Mouse (Mus musculus): Measurements from ENCODE around the gene Ccp110. TPM values are rescaled to one million over a fixed set of nuclear protein-coding genes. Genes with fewer than 3 reads are reported as not detected.

Gene Ccp110
- polyA plus RNA-seq, 1 experiment: 2.5 TPM

DNA sequence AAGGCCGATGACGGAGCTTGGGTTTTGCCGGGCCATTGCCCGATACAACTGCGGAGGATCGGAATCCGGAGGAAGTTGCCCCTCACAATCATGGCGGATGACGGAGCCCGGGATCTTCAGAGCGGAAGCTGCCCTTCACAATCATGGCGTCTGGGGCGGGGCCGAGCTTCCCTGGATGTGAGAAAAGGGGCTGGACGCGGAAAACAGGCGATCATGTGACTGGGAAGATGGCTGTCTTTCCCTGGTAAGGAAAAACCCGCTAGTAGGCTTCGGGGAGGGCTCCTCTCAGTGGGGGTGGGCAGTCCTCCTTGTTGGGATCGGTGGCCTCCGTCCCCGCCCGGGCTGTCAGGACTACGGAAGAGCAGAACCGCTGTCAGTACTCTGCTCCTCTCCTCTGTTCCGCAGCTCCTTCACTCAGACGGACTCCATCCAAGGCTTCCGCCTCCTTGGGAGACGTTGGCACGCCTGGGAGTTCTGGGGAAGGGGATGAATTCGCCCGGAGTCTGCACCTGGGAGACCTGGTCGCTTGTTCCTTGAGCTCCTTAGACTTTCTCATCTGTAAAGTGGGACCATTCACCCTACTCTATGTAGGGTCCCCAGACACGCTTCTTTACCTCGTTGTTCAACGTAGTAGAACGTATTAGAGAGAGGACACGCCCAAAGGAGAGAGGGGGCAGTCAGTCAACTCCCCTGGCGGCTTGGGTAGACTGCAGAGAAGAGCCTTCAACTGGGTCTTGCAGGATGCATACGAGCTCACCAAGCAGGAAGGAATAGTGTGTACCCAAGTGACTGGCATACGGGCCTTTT is 28.4 kb downstream of the Ccp110 start:
- no peaks in the 10 kb centered on the region for H3K27me3 ChIP-seq (replicated peaks; ENCODE audit: control insufficient read depth, insufficient read depth, low read length)
- H3K4me1 ChIP-seq (ENCODE audit: control insufficient read depth, insufficient read depth, low read length): peaks cover 6% of the 10 kb centered on the region; the same call in 1 of the 2 replicates
- peak overlapping the region; percentile 96 for H3K4me3 ChIP-seq (ENCODE audit: insufficient read depth, low read depth, low read length)
- WGBS: 2% methylated on average over 41 of the region's 41 CpGs
- no peaks in the 10 kb centered on the region for H3K36me3 ChIP-seq (ENCODE audit: control insufficient read depth, insufficient read depth, low read length)
- TF ChIP-seq POLR2A (IDR thresholded peaks at IDR 0.05; ENCODE audit: low read depth, low read length) (peak; percentile 8), CTCF (conservative IDR thresholded peaks at IDR 0.05; ENCODE audit: insufficient read depth, insufficient read length, low read depth, low read length) (no peak)
- peak; percentile 98 for DNase-seq
- H3K27ac ChIP-seq (ENCODE audit: insufficient read depth, low read depth, low read length): peak overlapping the region; percentile 57; the same call in 1 of the 2 replicates

- no peak for DNase-seq
- Histone ChIP-seq H3K4me1 (ENCODE audit: control insufficient read depth, insufficient read depth, low read length) (peaks cover 6% of the 10 kb centered on the region; the same call in 1 of the 2 replicates), H3K4me3 (ENCODE audit: insufficient read depth, low read depth, low read length) (no peak overlapping the region), H3K27me3 (replicated peaks; ENCODE audit: control insufficient read depth, insufficient read depth, low read length) (no peaks in the 10 kb centered on the region), H3K27ac (ENCODE audit: insufficient read depth, low read depth, low read length) (no peak overlapping the region), H3K36me3 (ENCODE audit: control insufficient read depth, insufficient read depth, low read length) (no peaks in the 10 kb centered on the region)
- 89% methylated on average over 6 of the region's 6 CpGs for WGBS
- TF ChIP-seq POLR2A (IDR thresholded peaks at IDR 0.05; ENCODE audit: low read depth, low read length): no peak
- no peak for TF ChIP-seq CTCF (conservative IDR thresholded peaks at IDR 0.05; ENCODE audit: insufficient read depth, insufficient read length, low read depth, low read length)
Measured at GRCm38 (mm10) chr7:118742278-118742677, 29.9 kb downstream of the Ccp110 start.

- Histone ChIP-seq H3K4me3 (ENCODE audit: insufficient read depth, low read depth, low read length) (no peak overlapping the region), H3K4me1 (ENCODE audit: control insufficient read depth, insufficient read depth, low read length) (peaks cover 6% of the 10 kb centered on the region; the same call in 1 of the 2 replicates), H3K27me3 (replicated peaks; ENCODE audit: control insufficient read depth, insufficient read depth, low read length) (no peaks in the 10 kb centered on the region), H3K36me3 (ENCODE audit: control insufficient read depth, insufficient read depth, low read length) (peaks cover 3% of the 10 kb centered on the region; the same call in 1 of the 2 replicates), H3K27ac (ENCODE audit: insufficient read depth, low read depth, low read length) (no peak overlapping the region)
- TF ChIP-seq POLR2A (IDR thresholded peaks at IDR 0.05; ENCODE audit: low read depth, low read length) (no peak), CTCF (conservative IDR thresholded peaks at IDR 0.05; ENCODE audit: insufficient read depth, insufficient read length, low read depth, low read length) (no peak)
- DNase-seq: no peak
- WGBS: 92% methylated on average over 5 of the region's 5 CpGs
Measured at GRCm38 (mm10) chr7:118744766-118745165, 32.4 kb downstream of the Ccp110 start.

DNA sequence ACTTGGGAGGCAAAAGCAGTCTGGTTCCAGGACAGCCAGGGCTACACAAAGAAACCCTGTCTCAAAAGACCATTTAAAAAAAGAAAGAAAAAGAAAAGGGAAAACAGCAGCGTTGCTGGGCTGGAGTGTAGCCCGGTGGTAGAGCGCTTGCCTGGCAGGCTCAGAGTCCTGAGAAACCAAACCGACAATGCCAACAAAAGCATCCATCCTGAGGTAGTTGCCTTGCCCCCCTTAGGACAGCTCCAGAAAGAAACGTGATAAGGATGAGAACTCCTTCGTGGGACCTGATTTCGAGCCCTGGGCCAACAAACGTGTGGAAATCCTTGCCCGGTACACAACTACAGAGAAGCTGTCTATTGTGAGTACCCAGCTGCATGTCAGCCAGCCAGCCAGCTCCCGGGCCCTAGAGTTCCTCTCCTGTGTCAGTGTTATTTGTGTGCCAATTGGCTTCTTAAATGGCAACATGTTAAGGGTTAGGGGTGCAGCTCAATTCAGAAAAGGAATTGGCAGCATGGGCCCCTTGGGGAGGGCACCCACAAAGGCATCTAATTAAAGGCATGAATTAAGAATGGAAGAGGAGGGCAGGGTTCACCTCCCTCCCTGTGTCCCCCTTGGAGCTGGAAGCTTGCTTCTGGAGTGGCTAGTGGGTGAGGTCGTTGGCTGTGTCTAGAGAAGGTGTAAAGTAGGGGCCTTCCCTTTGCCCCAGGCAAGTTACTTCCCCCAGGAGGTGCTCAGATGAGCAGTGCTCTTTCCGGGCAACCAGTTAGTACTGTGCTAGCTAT is 35.7 kb downstream of the Ccp110 start:
- Histone ChIP-seq H3K4me1 (ENCODE audit: control insufficient read depth, insufficient read depth, low read length) (no peaks in the 10 kb centered on the region), H3K27ac (ENCODE audit: insufficient read depth, low read depth, low read length) (no peak overlapping the region), H3K4me3 (ENCODE audit: insufficient read depth, low read depth, low read length) (no peak overlapping the region), H3K27me3 (replicated peaks; ENCODE audit: control insufficient read depth, insufficient read depth, low read length) (no peaks in the 10 kb centered on the region), H3K36me3 (ENCODE audit: control insufficient read depth, insufficient read depth, low read length) (peaks cover 3% of the 10 kb centered on the region; the same call in 1 of the 2 replicates)
- no peak for DNase-seq
- WGBS: 88% methylated on average over 12 of the region's 12 CpGs
- TF ChIP-seq POLR2A (IDR thresholded peaks at IDR 0.05; ENCODE audit: low read depth, low read length) (no peak), CTCF (conservative IDR thresholded peaks at IDR 0.05; ENCODE audit: insufficient read depth, insufficient read length, low read depth, low read length) (no peak)

- Histone ChIP-seq H3K4me3 (ENCODE audit: insufficient read depth, low read depth, low read length) (no peak overlapping the region), H3K27ac (ENCODE audit: insufficient read depth, low read depth, low read length) (no peak overlapping the region), H3K36me3 (ENCODE audit: control insufficient read depth, insufficient read depth, low read length) (peaks cover 3% of the 10 kb centered on the region), H3K4me1 (ENCODE audit: control insufficient read depth, insufficient read depth, low read length) (no peaks in the 10 kb centered on the region), H3K27me3 (replicated peaks; ENCODE audit: control insufficient read depth, insufficient read depth, low read length) (no peaks in the 10 kb centered on the region)
- no peak for DNase-seq
- WGBS: 68% methylated on average over 8 of the region's 8 CpGs
- TF ChIP-seq POLR2A (IDR thresholded peaks at IDR 0.05; ENCODE audit: low read depth, low read length) (no peak), CTCF (conservative IDR thresholded peaks at IDR 0.05; ENCODE audit: insufficient read depth, insufficient read length, low read depth, low read length) (no peak)
Measured at GRCm38 (mm10) chr7:118749706-118750105, 37.4 kb downstream of the Ccp110 start.

DNA sequence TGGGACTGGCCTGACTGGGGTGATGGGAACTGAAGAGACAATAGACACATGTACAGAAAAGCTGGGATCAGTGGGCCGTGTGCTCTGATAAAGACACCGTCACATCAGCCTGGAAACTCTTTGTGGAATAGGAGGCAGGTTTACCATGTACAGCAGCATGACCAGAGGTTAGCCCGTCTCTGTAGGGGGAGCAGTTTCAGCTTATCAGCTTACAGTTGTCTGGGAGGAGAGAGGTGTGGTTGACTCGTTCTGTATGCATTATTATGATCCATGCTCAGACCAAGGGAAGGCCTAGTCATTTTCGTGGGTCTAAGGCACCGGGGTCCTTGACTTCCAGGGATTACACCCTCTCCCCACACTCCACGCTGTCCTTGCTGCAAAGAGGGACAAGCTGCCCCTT is 39.3 kb downstream of the Ccp110 start:
- H3K36me3 ChIP-seq (ENCODE audit: control insufficient read depth, insufficient read depth, low read length): peaks cover 3% of the 10 kb centered on the region
- H3K4me3 ChIP-seq (ENCODE audit: insufficient read depth, low read depth, low read length): no peak overlapping the region
- DNase-seq: no peak
- TF ChIP-seq POLR2A (IDR thresholded peaks at IDR 0.05; ENCODE audit: low read depth, low read length) (no peak), CTCF (conservative IDR thresholded peaks at IDR 0.05; ENCODE audit: insufficient read depth, insufficient read length, low read depth, low read length) (no peak)
- 90% methylated on average over 7 of the region's 7 CpGs for WGBS
- no peaks in the 10 kb centered on the region for H3K27me3 ChIP-seq (replicated peaks; ENCODE audit: control insufficient read depth, insufficient read depth, low read length)
- H3K27ac ChIP-seq (ENCODE audit: insufficient read depth, low read depth, low read length): no peak overlapping the region
- no peaks in the 10 kb centered on the region for H3K4me1 ChIP-seq (ENCODE audit: control insufficient read depth, insufficient read depth, low read length)

- H3K4me1 ChIP-seq (ENCODE audit: control insufficient read depth, insufficient read depth, low read length): no peaks in the 10 kb centered on the region
- DNase-seq: no peak
- no peaks in the 10 kb centered on the region; the same call in 1 of the 2 replicates for H3K36me3 ChIP-seq (ENCODE audit: control insufficient read depth, insufficient read depth, low read length)
- TF ChIP-seq POLR2A (IDR thresholded peaks at IDR 0.05; ENCODE audit: low read depth, low read length): no peak
- TF ChIP-seq CTCF (conservative IDR thresholded peaks at IDR 0.05; ENCODE audit: insufficient read depth, insufficient read length, low read depth, low read length): no peak
- 78% methylated on average over 7 of the region's 7 CpGs for WGBS
- H3K4me3 ChIP-seq (ENCODE audit: insufficient read depth, low read depth, low read length): no peak overlapping the region
- H3K27ac ChIP-seq (ENCODE audit: insufficient read depth, low read depth, low read length): no peak overlapping the region
- H3K27me3 ChIP-seq (replicated peaks; ENCODE audit: control insufficient read depth, insufficient read depth, low read length): no peaks in the 10 kb centered on the region
Measured at GRCm38 (mm10) chr7:118755756-118756155, 43.4 kb downstream of the Ccp110 start.
